Mouse (Mus musculus) hindbrain, embryonic 14.5 days (tissue): ENCODE data around the gene Arntl. TPM values are rescaled to one million over a fixed set of nuclear protein-coding genes. Genes with fewer than 3 reads are reported as not detected.
A peak's percentile ranks its signal among the peaks of the same experiment; 100 is the strongest.

Experiments used
- ATAC-seq: fragments of 200-750 bp; cut with Nextera tagmentation; 2 replicates; pipeline ENCODE4 v1.8.0; 2017; ENCODE audit warnings: moderate number of reproducible peaks, mild to moderate bottlenecking, moderate TSS enrichment, moderate library complexity; ENCODE audit not compliant: low FRiP score
- DNase-seq: peaks from one replicate; pipeline ENCODE4 v3.0.0-alpha.2; 2015; ENCODE audit warnings: low spot score
- H3K27ac ChIP-seq: fragments of 300-500 bp; sonication (generic); 2 replicates; pipeline ENCODE4 v1.5.1; 2014; ENCODE audit warnings: mild to moderate bottlenecking, moderate library complexity
- H3K27me3 ChIP-seq: fragments of 300-500 bp; sonication (generic); 2 replicates; pipeline ENCODE4 v1.6.1; 2014; ENCODE audit warnings: mild to moderate bottlenecking, low read length, mixed read lengths; ENCODE audit not compliant: control insufficient read depth, insufficient read depth
- H3K36me3 ChIP-seq: fragments of 300-500 bp; sonication (generic); replicated peaks from 2 replicates; pipeline ENCODE4 v1.6.1; 2014; ENCODE audit not compliant: control insufficient read depth, insufficient read depth
- H3K4me1 ChIP-seq: fragments of 300-500 bp; sonication (generic); replicated peaks from 2 replicates; pipeline ENCODE4 v1.6.1; 2014; ENCODE audit warnings: antibody characterized with exemption, low read length, mixed read lengths; ENCODE audit not compliant: control insufficient read depth, insufficient read depth
- H3K4me2 ChIP-seq: fragments of 300-500 bp; sonication (generic); replicated peaks from 2 replicates; pipeline ENCODE4 v1.6.1; 2014; ENCODE audit warnings: mild to moderate bottlenecking, moderate library complexity
- H3K4me3 ChIP-seq: fragments of 300-500 bp; sonication (generic); replicated peaks from 2 replicates; pipeline ENCODE4 v1.5.1; 2014; ENCODE audit warnings: mild to moderate bottlenecking, low read length
- H3K9ac ChIP-seq: fragments of 300-500 bp; sonication (generic); 2 replicates; pipeline ENCODE4 v1.6.1; 2014
- H3K9me3 ChIP-seq: fragments of 300-500 bp; sonication (generic); 2 replicates; pipeline ENCODE4 v1.6.1; 2016; ENCODE audit warnings: low read length; ENCODE audit not compliant: control insufficient read depth
- WGBS: fragments of 180-500 bp; shearing (Covaris S2); extraction: QIAGEN DNeasy Blood & Tissue Kit; methylation state at CpG from one replicate; pipeline ENCODE4 v1.1.7; 2014; 5-methylcytosine and 5-hydroxymethylcytosine counted together
- polyA plus RNA-seq: library from polyadenylated mRNA; unstranded; fragments of >200 nt; fragmentation: Nextera tagmentation; extraction: Ambion mirVana; gene quantifications from 2 replicates; pipeline ENCODE4 v1.2.1, GENCODE M21; 2014

The Arntl gene
- polyA plus RNA-seq, 1 experiment from 2014 or later: 16.9 TPM

- 23% methylated on average over 4 of the region's 4 CpGs for WGBS
- DNase-seq (peak; percentile 74), ATAC-seq (peak; percentile 87; the same call in 1 of the 2 replicates)
- no peaks in the 10 kb centered on the region for H3K36me3 ChIP-seq
- no peaks in the 10 kb centered on the region for H3K27me3 ChIP-seq
- peak overlapping the region; percentile 66 for H3K27ac ChIP-seq
- no peaks in the 10 kb centered on the region for H3K9me3 ChIP-seq
- H3K4me3 ChIP-seq: 0 out of 2 replicates have a peak overlapping the region, but pooled peaks have one; percentile 14
- 0 out of 2 replicates have a peak, but pooled peaks cover 4% of the 10 kb centered on the region for H3K4me1 ChIP-seq
- peak overlapping the region; percentile 40 for H3K4me2 ChIP-seq
- H3K9ac ChIP-seq: no peak overlapping the region
Measured at GRCm38 (mm10) chr7:113347271-113347670, 140.0 kb downstream of the Arntl start.

GRCm38 (mm10) chr7:113347694-113348093, 140.4 kb downstream of the Arntl start:
- 0 out of 2 replicates have a peak overlapping the region, but pooled peaks have one; percentile 5 for H3K27ac ChIP-seq
- H3K36me3 ChIP-seq: no peaks in the 10 kb centered on the region
- 0 out of 2 replicates have a peak, but pooled peaks cover 4% of the 10 kb centered on the region for H3K4me1 ChIP-seq
- H3K9me3 ChIP-seq: no peaks in the 10 kb centered on the region
- H3K9ac ChIP-seq: no peak overlapping the region
- peak overlapping the region; percentile 40 for H3K4me2 ChIP-seq
- H3K27me3 ChIP-seq: no peaks in the 10 kb centered on the region
- H3K4me3 ChIP-seq: no peak overlapping the region
- ATAC-seq: no peak
- DNase-seq: no peak
- 75% methylated on average over 2 of the region's 2 CpGs for WGBS

DNA sequence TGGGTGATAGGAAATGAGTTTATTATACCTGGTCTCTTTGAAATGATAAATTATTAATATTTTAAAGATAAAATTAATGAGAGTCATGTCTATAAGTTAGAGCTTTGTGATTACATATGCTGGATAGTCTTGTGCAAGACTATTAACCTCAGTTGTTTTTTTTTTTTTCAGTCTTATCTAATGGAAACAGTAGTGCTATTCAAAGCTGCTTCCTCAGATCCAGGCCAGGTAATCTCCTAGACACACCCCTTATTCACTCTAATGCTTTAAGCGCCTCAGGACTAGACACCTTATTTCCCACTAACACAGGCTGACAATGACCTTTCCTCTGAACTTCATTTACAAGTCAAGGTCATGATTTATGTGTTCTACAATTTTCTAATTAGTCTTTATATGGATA, 141.8 kb downstream of the Arntl start:
- Histone ChIP-seq H3K9ac (no peak overlapping the region), H3K4me3 (no peak overlapping the region)
- no peak for ATAC-seq

More for the DNA sequence above, 141.8 kb downstream of the Arntl start:
- 90% methylated on average over 1 of the region's 1 CpGs for WGBS
- Histone ChIP-seq H3K27me3 (no peaks in the 10 kb centered on the region), H3K4me2 (no peak overlapping the region), H3K36me3 (no peaks in the 10 kb centered on the region), H3K27ac (no peak overlapping the region), H3K9me3 (no peaks in the 10 kb centered on the region), H3K4me1 (0 out of 2 replicates have a peak, but pooled peaks cover 4% of the 10 kb centered on the region)
- no peak for DNase-seq

Other genes with a start within 250 kb of the Arntl start
- 81.8 and 89.0 TPM in 2 replicates for gene Btbd10, start 161.9 kb downstream of the Arntl start, polyA plus RNA-seq
- not detected in 2 replicates for gene Pth, start 181.1 kb downstream of the Arntl start, polyA plus RNA-seq